Mouse (Mus musculus): ENCODE data around the gene Tnfsfm13. TPM values are rescaled to one million over a fixed set of nuclear protein-coding genes. Genes with fewer than 3 reads are reported as not detected.
"Not testable (repeated sequence)": the region's sequence is repeated elsewhere in the genome, so short reads cannot be mapped to it uniquely, and the experiment has no call there.

Tnfsfm13 gene
- polyA plus RNA-seq, 1 experiment from 2014 or later: 1.4 TPM

DNA sequence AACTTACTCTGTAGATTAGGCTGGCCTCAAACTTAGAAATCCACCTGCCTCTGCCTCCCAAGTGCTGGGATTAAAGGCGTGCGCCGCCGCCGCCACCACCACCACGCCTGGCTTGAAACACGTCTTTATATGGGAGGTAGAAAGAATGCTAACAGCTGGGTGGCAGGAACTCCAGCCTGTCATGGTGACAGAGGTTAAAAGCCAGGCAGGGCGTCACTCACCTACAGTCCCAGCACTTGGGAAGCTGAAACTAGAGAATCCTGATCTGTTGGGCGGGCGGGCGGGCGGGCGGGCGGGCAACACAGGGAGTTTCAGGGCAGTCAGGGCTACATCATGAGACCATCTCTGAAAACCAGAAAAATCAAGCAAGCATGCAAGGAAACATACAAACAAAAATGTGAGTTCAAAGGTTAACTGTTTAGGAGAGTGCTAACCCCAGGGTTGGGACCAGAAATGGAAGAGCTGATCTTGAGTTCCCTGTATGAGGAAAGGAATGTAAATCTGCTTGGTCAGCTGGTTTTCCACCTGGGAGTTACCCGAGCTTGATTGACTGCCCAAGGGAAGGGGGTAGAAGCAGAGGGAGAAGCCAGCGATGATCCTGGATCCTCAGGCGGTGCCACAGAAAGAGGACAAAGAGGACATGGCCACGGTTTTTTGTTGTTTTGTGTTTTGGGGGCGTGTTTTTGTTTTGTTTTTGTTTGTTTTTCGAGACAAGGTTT is 17.2 kb upstream of the Tnfsfm13 start:
- Histone ChIP-seq H3K4me3 (no peak overlapping the region), H3K4me1 (no peaks in the 10 kb centered on the region), H3K9me3 (0 out of 2 replicates have a peak, but pooled peaks cover 4% of the 10 kb centered on the region), H3K36me3 (no peaks in the 10 kb centered on the region), H3K27ac (no peak overlapping the region), H3K27me3 (replicated peaks) (no peaks in the 10 kb centered on the region), H3K4me2 (replicated peaks) (no peak overlapping the region), H3K9ac (no peak overlapping the region)
- 85% methylated on average over 20 of the region's 20 CpGs for WGBS
- ATAC-seq (ENCODE audit: low FRiP score, low read depth): no peak

DNA sequence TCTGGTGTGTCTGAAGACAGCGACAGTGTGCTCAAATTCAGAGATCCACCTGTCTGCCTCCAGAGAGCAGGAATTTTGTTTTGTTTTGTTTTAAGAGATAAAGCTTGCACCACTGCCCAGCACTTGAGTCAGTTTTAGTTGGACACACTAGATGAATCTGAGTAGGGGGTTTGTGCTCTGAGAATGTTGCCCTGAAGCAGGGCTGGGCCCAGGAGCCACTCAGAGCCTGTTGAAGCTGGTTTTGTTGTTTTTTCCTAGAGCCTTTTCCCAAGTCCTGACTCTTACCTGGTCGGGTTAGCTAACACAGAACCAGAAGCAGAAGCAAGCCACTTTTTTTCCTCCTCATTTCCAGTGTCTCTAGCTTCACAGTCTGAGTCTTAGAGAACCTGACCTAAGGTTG is 15.2 kb upstream of the Tnfsfm13 start:
- H3K36me3 ChIP-seq: no peaks in the 10 kb centered on the region
- H3K4me3 ChIP-seq: no peak overlapping the region
- H3K27ac ChIP-seq: no peak overlapping the region
- no peak overlapping the region for H3K9ac ChIP-seq
- 85% methylated on average over 2 of the region's 2 CpGs for WGBS
- 0 out of 2 replicates have a peak, but pooled peaks cover 4% of the 10 kb centered on the region for H3K9me3 ChIP-seq
- H3K27me3 ChIP-seq (replicated peaks): no peaks in the 10 kb centered on the region
- ATAC-seq (ENCODE audit: low FRiP score, low read depth): no peak
- H3K4me1 ChIP-seq: no peaks in the 10 kb centered on the region
- H3K4me2 ChIP-seq (replicated peaks): no peak overlapping the region

DNA sequence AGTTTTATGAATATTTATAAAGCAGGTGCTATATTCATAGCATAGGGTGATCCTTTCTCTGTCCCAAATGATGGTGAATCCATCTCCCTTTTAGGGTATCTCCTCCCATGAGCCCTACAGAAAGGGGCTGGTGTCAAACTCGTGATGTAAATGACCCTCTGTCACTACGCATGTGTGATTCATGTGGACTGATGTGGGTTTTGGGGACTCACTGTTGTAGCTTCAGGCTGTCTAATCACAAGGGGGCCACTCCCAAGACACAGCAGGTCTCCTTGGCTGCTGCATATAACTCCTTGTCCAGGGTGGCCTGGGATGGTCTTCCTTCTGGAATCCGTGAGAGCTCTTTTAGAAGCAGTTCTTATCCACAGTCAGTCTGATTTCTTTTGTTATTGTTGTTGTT is 14.6 kb upstream of the Tnfsfm13 start:
- Histone ChIP-seq H3K36me3 (no peaks in the 10 kb centered on the region), H3K27ac (no peak overlapping the region), H3K27me3 (replicated peaks) (no peaks in the 10 kb centered on the region), H3K4me2 (replicated peaks) (no peak overlapping the region), H3K9me3 (0 out of 2 replicates have a peak, but pooled peaks cover 3% of the 10 kb centered on the region), H3K4me3 (no peak overlapping the region), H3K4me1 (no peaks in the 10 kb centered on the region), H3K9ac (no peak overlapping the region)
- ATAC-seq (ENCODE audit: low FRiP score, low read depth): no peak
- WGBS: 77% methylated on average over 3 of the region's 3 CpGs

GRCm38 (mm10) chr11:69709554-69710446 is 13.9 kb upstream of the Tnfsfm13 start:
- no peak for ATAC-seq (ENCODE audit: low FRiP score, low read depth)
- 63% methylated on average over 11 of the region's 11 CpGs for WGBS
- no peaks in the 10 kb centered on the region for H3K36me3 ChIP-seq
- no peak overlapping the region for H3K27ac ChIP-seq
- H3K9me3 ChIP-seq: no peaks in the 10 kb centered on the region
- no peaks in the 10 kb centered on the region for H3K4me1 ChIP-seq
- H3K9ac ChIP-seq: no peak overlapping the region
- no peak overlapping the region for H3K4me2 ChIP-seq (replicated peaks)
- no peak overlapping the region for H3K4me3 ChIP-seq
- no peaks in the 10 kb centered on the region for H3K27me3 ChIP-seq (replicated peaks)

- Histone ChIP-seq H3K4me2 (replicated peaks) (no peak overlapping the region), H3K9me3 (no peaks in the 10 kb centered on the region), H3K27me3 (replicated peaks) (no peaks in the 10 kb centered on the region), H3K27ac (no peak overlapping the region), H3K36me3 (no peaks in the 10 kb centered on the region), H3K4me3 (no peak overlapping the region), H3K4me1 (no peaks in the 10 kb centered on the region), H3K9ac (no peak overlapping the region)
- 86% methylated on average over 3 of the region's 3 CpGs for WGBS
- ATAC-seq (ENCODE audit: low FRiP score, low read depth): no peak
Observed at GRCm38 (mm10) chr11:69708614-69709265, 12.8 kb upstream of the Tnfsfm13 start.

- no peak for ATAC-seq (ENCODE audit: low FRiP score, low read depth)
- Histone ChIP-seq H3K4me2 (replicated peaks) (no peak overlapping the region), H3K9ac (no peak overlapping the region), H3K27ac (no peak overlapping the region), H3K9me3 (no peaks in the 10 kb centered on the region), H3K27me3 (replicated peaks) (no peaks in the 10 kb centered on the region), H3K4me1 (no peaks in the 10 kb centered on the region), H3K4me3 (no peak overlapping the region), H3K36me3 (no peaks in the 10 kb centered on the region)
- 88% methylated on average over 4 of the region's 4 CpGs for WGBS
Observed at GRCm38 (mm10) chr11:69707873-69708381, 12.0 kb upstream of the Tnfsfm13 start.

GRCm38 (mm10) chr11:69707480-69707847 is 11.6 kb upstream of the Tnfsfm13 start:
- no peaks in the 10 kb centered on the region for H3K9me3 ChIP-seq
- H3K27ac ChIP-seq: no peak overlapping the region
- no peak for ATAC-seq (ENCODE audit: low FRiP score, low read depth)
- no peak overlapping the region for H3K9ac ChIP-seq
- no peaks in the 10 kb centered on the region for H3K4me1 ChIP-seq
- no peak overlapping the region for H3K4me2 ChIP-seq (replicated peaks)
- no peaks in the 10 kb centered on the region for H3K27me3 ChIP-seq (replicated peaks)
- WGBS: 90% methylated on average over 4 of the region's 4 CpGs
- no peaks in the 10 kb centered on the region for H3K36me3 ChIP-seq
- H3K4me3 ChIP-seq: no peak overlapping the region

- H3K4me2 ChIP-seq (replicated peaks): no peak overlapping the region
- H3K27ac ChIP-seq: no peak overlapping the region
- no peak for ATAC-seq (ENCODE audit: low FRiP score, low read depth)
Observed at GRCm38 (mm10) chr11:69706775-69707479, 11.0 kb upstream of the Tnfsfm13 start.

GRCm38 (mm10) chr11:69704613-69705010 is 8.7 kb upstream of the Tnfsfm13 start:
- H3K36me3 ChIP-seq: no peaks in the 10 kb centered on the region
- 58% methylated on average over 2 of the region's 2 CpGs for WGBS
- no peak for ATAC-seq (ENCODE audit: low FRiP score, low read depth)

More at GRCm38 (mm10) chr11:69706775-69707479, 11.0 kb upstream of the Tnfsfm13 start:
- Histone ChIP-seq H3K4me1 (no peaks in the 10 kb centered on the region), H3K36me3 (no peaks in the 10 kb centered on the region), H3K9ac (no peak overlapping the region), H3K27me3 (replicated peaks) (no peaks in the 10 kb centered on the region), H3K4me3 (no peak overlapping the region), H3K9me3 (no peaks in the 10 kb centered on the region)
- 50% methylated on average over 6 of the region's 6 CpGs for WGBS

GRCm38 (mm10) chr11:69703814-69704612 is 8.1 kb upstream of the Tnfsfm13 start:
- Histone ChIP-seq H3K9me3 (no peaks in the 10 kb centered on the region), H3K4me3 (no peak overlapping the region), H3K4me2 (replicated peaks) (no peak overlapping the region), H3K27ac (no peak overlapping the region), H3K27me3 (replicated peaks) (no peaks in the 10 kb centered on the region), H3K9ac (no peak overlapping the region), H3K4me1 (no peaks in the 10 kb centered on the region), H3K36me3 (no peaks in the 10 kb centered on the region)
- no peak for ATAC-seq (ENCODE audit: low FRiP score, low read depth)
- WGBS: 71% methylated on average over 8 of the region's 8 CpGs

More at GRCm38 (mm10) chr11:69704613-69705010, 8.7 kb upstream of the Tnfsfm13 start:
- Histone ChIP-seq H3K9ac (no peak overlapping the region), H3K4me2 (replicated peaks) (no peak overlapping the region), H3K4me1 (no peaks in the 10 kb centered on the region), H3K9me3 (no peaks in the 10 kb centered on the region), H3K4me3 (no peak overlapping the region), H3K27me3 (replicated peaks) (no peaks in the 10 kb centered on the region), H3K27ac (no peak overlapping the region)

- H3K9ac ChIP-seq; H3K4me2 ChIP-seq (replicated peaks); H3K27me3 ChIP-seq (replicated peaks); H3K9me3 ChIP-seq; H3K4me3 ChIP-seq; H3K27ac ChIP-seq; ATAC-seq (ENCODE audit: low FRiP score, low read depth); H3K36me3 ChIP-seq; H3K4me1 ChIP-seq: not testable (repeated sequence)
- WGBS: 71% methylated on average over 3 of the region's 3 CpGs
Observed at GRCm38 (mm10) chr11:69703381-69703780, 7.5 kb upstream of the Tnfsfm13 start.
